Mouse (Mus musculus) limb, embryonic 11.5 days (tissue): ENCODE results near the gene Cygb. TPM values are rescaled to one million over a fixed set of nuclear protein-coding genes. Genes with fewer than 3 reads are reported as not detected.
A peak's percentile ranks its signal among the peaks of the same experiment; 100 is the strongest.

Experiments
- ATAC-seq: fragments of 200-750 bp; cut with Nextera tagmentation; 2 replicates; pipeline ENCODE4 v1.8.0; 2017; ENCODE audit warnings: low read depth; ENCODE audit not compliant: insufficient number of reproducible peaks, low FRiP score, low TSS enrichment
- DNase-seq: peaks from one replicate; pipeline ENCODE4 v3.0.0-alpha.2; 2015; ENCODE audit warnings: low spot score
- H3K27ac ChIP-seq: fragments of 300-500 bp; sonication (generic); replicated peaks from 2 replicates; pipeline ENCODE4 v1.5.1; 2014; ENCODE audit warnings: low read depth, mild to moderate bottlenecking, low read length
- H3K27me3 ChIP-seq: fragments of 300-500 bp; sonication (generic); 2 replicates; pipeline ENCODE4 v1.6.1; 2014; ENCODE audit warnings: mild to moderate bottlenecking, low read length, mixed read lengths; ENCODE audit not compliant: control insufficient read depth, insufficient read depth
- H3K36me3 ChIP-seq: fragments of 300-500 bp; sonication (generic); 2 replicates; pipeline ENCODE4 v1.6.1; 2014; ENCODE audit warnings: mild to moderate bottlenecking, low read length, moderate library complexity, mixed read lengths; ENCODE audit not compliant: control insufficient read depth, insufficient read depth
- H3K4me1 ChIP-seq: fragments of 300-500 bp; sonication (generic); 2 replicates; pipeline ENCODE4 v1.6.1; 2014; ENCODE audit warnings: low read length, mixed read lengths; ENCODE audit not compliant: control insufficient read depth, insufficient read depth
- H3K4me2 ChIP-seq: fragments of 300-500 bp; sonication (generic); 2 replicates; pipeline ENCODE4 v1.6.1; 2014; ENCODE audit warnings: low read depth, mild to moderate bottlenecking, moderate library complexity; ENCODE audit not compliant: severe bottlenecking
- H3K4me3 ChIP-seq: fragments of 300-500 bp; sonication (generic); 2 replicates; pipeline ENCODE4 v1.5.1; 2014; ENCODE audit warnings: low read depth, low read length
- H3K9ac ChIP-seq: fragments of 300-500 bp; sonication (generic); 2 replicates; pipeline ENCODE4 v1.6.1; 2014; ENCODE audit warnings: mild to moderate bottlenecking, low read length
- H3K9me3 ChIP-seq: fragments of 300-500 bp; sonication (generic); 2 replicates; pipeline ENCODE4 v1.6.1; 2016; ENCODE audit warnings: low read length; ENCODE audit not compliant: control insufficient read depth
- WGBS: fragments of 180-500 bp; shearing (Covaris S2); extraction: QIAGEN DNeasy Blood & Tissue Kit; methylation state at CpG from one replicate; pipeline ENCODE4 v1.1.7; 2014; 5-methylcytosine and 5-hydroxymethylcytosine counted together
- polyA plus RNA-seq: library from polyadenylated mRNA; unstranded; fragments of >200 nt; fragmentation: Nextera tagmentation; extraction: Ambion mirVana; gene quantifications from 2 replicates; pipeline ENCODE4 v1.2.1, GENCODE M21; 2014

Cygb gene
- polyA plus RNA-seq, 1 experiment from 2014 or later: 2.3 TPM

DNA sequence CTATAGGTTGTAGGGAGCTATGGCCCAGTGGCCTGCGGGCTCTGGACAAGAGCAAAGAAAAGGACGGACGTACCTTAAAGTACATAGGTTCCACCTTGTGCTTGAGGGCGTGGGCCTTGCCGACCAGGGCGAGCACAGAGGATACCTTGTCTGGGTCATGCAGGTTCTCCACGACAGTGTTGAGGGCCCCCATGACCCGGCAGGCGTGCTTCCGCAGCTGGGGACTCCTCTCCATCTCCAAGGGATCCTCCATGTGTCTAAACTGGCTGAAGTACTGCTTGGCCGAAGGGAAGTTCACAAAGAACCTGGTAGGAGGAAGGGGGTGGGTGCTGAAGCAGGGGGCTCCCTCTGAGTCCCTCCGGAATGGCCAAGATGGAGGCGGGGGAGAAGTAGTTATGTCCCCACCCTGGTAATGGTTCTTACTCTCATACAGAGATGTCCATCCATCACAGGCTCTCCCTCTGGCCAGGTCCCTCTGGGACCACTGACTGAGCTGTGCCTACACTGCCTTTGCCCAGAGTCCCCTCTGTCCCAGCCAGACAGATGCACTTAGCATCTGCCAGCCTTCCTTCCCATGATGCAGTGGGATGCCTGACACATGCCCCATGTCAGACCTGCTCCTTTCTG lies 4.3 kb downstream of the Cygb start:
- no peak overlapping the region for H3K4me3 ChIP-seq
- peaks cover 57% of the 10 kb centered on the region for H3K4me1 ChIP-seq
- H3K27ac ChIP-seq: no peak overlapping the region
- H3K9ac ChIP-seq: no peak overlapping the region
- H3K4me2 ChIP-seq: no peak overlapping the region
- WGBS: 93% methylated on average over 13 of the region's 13 CpGs
- no peaks in the 10 kb centered on the region for H3K36me3 ChIP-seq
- DNase-seq (no peak), ATAC-seq (no peak)
- H3K27me3 ChIP-seq: peaks cover 7% of the 10 kb centered on the region
- H3K9me3 ChIP-seq: no peaks in the 10 kb centered on the region

DNA sequence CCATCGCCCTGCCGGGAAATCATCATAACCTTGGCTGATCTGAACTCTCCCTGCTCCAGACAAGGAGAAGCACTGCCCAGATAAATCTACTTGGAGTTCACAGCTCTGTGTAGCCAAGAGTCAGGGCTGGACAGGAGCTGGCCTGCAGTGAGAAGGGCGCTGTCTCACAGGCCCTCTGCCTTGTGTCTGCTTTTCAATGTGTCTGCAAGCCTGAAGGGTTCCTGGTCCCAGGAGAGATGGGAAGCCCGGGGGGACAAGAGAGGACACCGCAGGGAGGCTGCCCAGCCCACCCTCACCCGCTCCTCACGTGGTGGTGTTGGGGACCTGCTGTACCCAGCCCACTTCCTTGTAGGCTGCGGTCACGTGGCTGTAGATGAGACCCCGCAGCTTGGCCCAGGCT lies 5.1 kb downstream of the Cygb start:
- no peak overlapping the region for H3K4me2 ChIP-seq
- no peaks in the 10 kb centered on the region for H3K36me3 ChIP-seq
- no peak overlapping the region for H3K4me3 ChIP-seq
- H3K4me1 ChIP-seq: peaks cover 65% of the 10 kb centered on the region
- no peak for ATAC-seq
- H3K9me3 ChIP-seq: no peaks in the 10 kb centered on the region
- no peak for DNase-seq
- WGBS: 68% methylated on average over 10 of the region's 10 CpGs
- H3K9ac ChIP-seq: no peak overlapping the region
- peak overlapping the region; percentile 14; the same call in 1 of the 2 replicates for H3K27ac ChIP-seq
- peaks cover 2% of the 10 kb centered on the region; the same call in 1 of the 2 replicates for H3K27me3 ChIP-seq

GRCm38 (mm10) chr11:116648213-116648921 lies 5.7 kb downstream of the Cygb start:
- H3K9ac ChIP-seq: peak overlapping the region; percentile 38

GRCm38 (mm10) chr11:116647340-116647991 lies 6.6 kb downstream of the Cygb start:
- H3K36me3 ChIP-seq: no peaks in the 10 kb centered on the region
- H3K27me3 ChIP-seq: peaks cover under 1% of the 10 kb centered on the region; the same call in 1 of the 2 replicates
- peaks cover 61% of the 10 kb centered on the region for H3K4me1 ChIP-seq
- H3K9me3 ChIP-seq: no peaks in the 10 kb centered on the region
- H3K4me3 ChIP-seq: no peak overlapping the region
- peak overlapping the region; percentile 80 for H3K27ac ChIP-seq
- 27% methylated on average over 11 of the region's 11 CpGs for WGBS
- ATAC-seq: no peak
- no peak overlapping the region; the same call in 1 of the 2 replicates for H3K9ac ChIP-seq
- H3K4me2 ChIP-seq: no peak overlapping the region
- peak; percentile 70 for DNase-seq

More at GRCm38 (mm10) chr11:116648213-116648921, 5.7 kb downstream of the Cygb start:
- ATAC-seq: no peak
- DNase-seq: no peak
- Histone ChIP-seq H3K27me3 (peaks cover 2% of the 10 kb centered on the region; the same call in 1 of the 2 replicates), H3K4me3 (no peak overlapping the region), H3K36me3 (no peaks in the 10 kb centered on the region), H3K9me3 (no peaks in the 10 kb centered on the region), H3K4me1 (peaks cover 67% of the 10 kb centered on the region), H3K4me2 (no peak overlapping the region), H3K27ac (peak overlapping the region; percentile 80)
- 32% methylated on average over 18 of the region's 18 CpGs for WGBS

GRCm38 (mm10) chr11:116646771-116647170 lies 7.3 kb downstream of the Cygb start:
- no peak overlapping the region; the same call in 1 of the 2 replicates for H3K27ac ChIP-seq
- WGBS: 81% methylated on average over 7 of the region's 7 CpGs
- H3K27me3 ChIP-seq: no peaks in the 10 kb centered on the region

GRCm38 (mm10) chr11:116646136-116646535 lies 8.0 kb downstream of the Cygb start:
- H3K9me3 ChIP-seq: no peaks in the 10 kb centered on the region
- peaks cover 56% of the 10 kb centered on the region for H3K4me1 ChIP-seq
- no peaks in the 10 kb centered on the region for H3K36me3 ChIP-seq
- no peak for ATAC-seq
- no peak overlapping the region for H3K9ac ChIP-seq
- no peaks in the 10 kb centered on the region for H3K27me3 ChIP-seq
- H3K4me2 ChIP-seq: no peak overlapping the region
- no peak overlapping the region for H3K4me3 ChIP-seq
- 52% methylated on average over 11 of the region's 11 CpGs for WGBS
- no peak for DNase-seq
- no peak overlapping the region; the same call in 1 of the 2 replicates for H3K27ac ChIP-seq

More at GRCm38 (mm10) chr11:116646771-116647170, 7.3 kb downstream of the Cygb start:
- Histone ChIP-seq H3K9me3 (no peaks in the 10 kb centered on the region), H3K36me3 (no peaks in the 10 kb centered on the region), H3K9ac (no peak overlapping the region), H3K4me2 (no peak overlapping the region), H3K4me1 (peaks cover 58% of the 10 kb centered on the region), H3K4me3 (no peak overlapping the region)
- DNase-seq: no peak
- no peak for ATAC-seq

DNA sequence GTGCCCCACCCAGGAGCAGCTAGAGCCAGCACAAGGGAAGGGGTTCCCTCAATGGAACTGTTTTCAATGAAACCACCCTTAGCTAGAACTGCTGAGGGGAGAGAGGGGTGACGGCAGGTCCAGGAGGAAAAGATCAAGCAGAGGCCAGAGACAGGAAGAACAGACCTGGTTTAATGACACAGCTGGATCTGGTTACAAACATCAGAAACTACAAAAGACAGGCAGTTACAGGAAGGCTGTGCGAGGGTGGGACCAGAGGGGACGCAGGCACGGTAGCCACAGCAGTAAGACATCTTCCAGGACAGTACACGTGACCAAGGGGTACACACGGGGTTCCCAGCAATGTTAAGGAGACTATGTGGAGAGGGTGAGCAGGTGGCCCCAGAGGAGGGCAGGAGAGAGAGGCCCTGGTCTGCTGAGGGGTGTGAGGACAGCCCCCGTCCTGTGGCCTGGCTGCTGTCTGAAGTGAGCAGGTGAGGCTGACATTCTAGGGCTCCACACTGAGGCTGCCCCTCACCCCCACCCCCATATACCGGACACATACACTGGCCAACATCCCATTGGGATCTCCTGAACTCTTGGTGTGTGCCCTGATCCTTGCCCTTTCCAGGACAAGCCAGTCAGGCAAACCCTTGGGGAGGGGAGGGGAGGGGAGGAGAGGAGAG lies 8.5 kb downstream of the Cygb start:
- 6% methylated on average over 8 of the region's 8 CpGs for WGBS
- no peaks in the 10 kb centered on the region for H3K27me3 ChIP-seq
- H3K9me3 ChIP-seq: no peaks in the 10 kb centered on the region
- peak; percentile 58 for DNase-seq
- H3K9ac ChIP-seq: no peak overlapping the region
- H3K4me2 ChIP-seq: no peak overlapping the region
- H3K36me3 ChIP-seq: no peaks in the 10 kb centered on the region
- peaks cover 56% of the 10 kb centered on the region for H3K4me1 ChIP-seq
- H3K27ac ChIP-seq: peak overlapping the region; percentile 42; the same call in 1 of the 2 replicates
- no peak for ATAC-seq
- no peak overlapping the region for H3K4me3 ChIP-seq
